Mouse (Mus musculus) CD4-positive naive resting alpha-beta T cell, adult 57 days (primary cell): Measurements from ENCODE around the gene Srp72. TPM values are rescaled to one million over a fixed set of nuclear protein-coding genes. Genes with fewer than 3 reads are reported as not detected.

Experiments
- total RNA-seq: library from RNA; stranded (reverse); gene quantifications from one replicate; pipeline ENCODE4 v1.2.4, GENCODE M21; 2023

Gene Srp72
- total RNA-seq, result 147 TPM

GRCm38 (mm10) chr5:76974554-76975285 is at the start of gene Srp72:
Srp72 (plus strand) TSS chr5:76974683.

GRCm38 (mm10) chr5:76951106-76952027 is 23.1 kb upstream of the Srp72 start, which contains the start of the genes Paics and Ppat:
Paics (plus strand) TSS chr5:76951307.
Ppat (minus strand) TSS chr5:76951578.

GRCm38 (mm10) chr5:77004051-77004821 is 29.8 kb downstream of the Srp72 start, which contains the start of gene Arl9:
Arl9 (plus strand) TSS chr5:77004055.

GRCm38 (mm10) chr5:77015544-77016482 is 41.3 kb downstream of the Srp72 start, which contains the start of gene Thegl:
Thegl (plus strand) TSS chr5:77016023.

Other genes with a start within 250 kb of the Srp72 start
- gene Aasdh, start 69.2 kb upstream of the Srp72 start, total RNA-seq, result 24.5 TPM
- gene Paics, start 23.4 kb upstream of the Srp72 start, total RNA-seq, result 88.0 TPM
- 28.1 TPM for gene Ppat, start 23.1 kb upstream of the Srp72 start, total RNA-seq
- 2.0 TPM for gene Arl9, start 29.4 kb downstream of the Srp72 start, total RNA-seq
- gene Thegl, start 41.3 kb downstream of the Srp72 start, total RNA-seq, result not detected
- 19.6 TPM for gene Hopx, start 140.4 kb downstream of the Srp72 start, total RNA-seq
- not detected for gene Spink2, start 236.8 kb downstream of the Srp72 start, total RNA-seq